Mouse (Mus musculus) cerebellum, adult 2 months (tissue): ENCODE data around the gene Ccdc124.

Experiments used
- CTCF ChIP-seq: fragments of 200-500 bp; IDR thresholded peaks from 2 replicates; pipeline ENCODE4 v1.5.1; 2011; ENCODE audit warnings: low read depth, mild to moderate bottlenecking, control low read depth, low read length, moderate library complexity, borderline replicate concordance; ENCODE audit not compliant: insufficient read depth
- POLR2A ChIP-seq: fragments of 200-500 bp; IDR thresholded peaks from 2 replicates; pipeline ENCODE4 v1.6.1; 2011; ENCODE audit warnings: low read length, control low read depth, borderline replicate concordance; ENCODE audit not compliant: insufficient read depth

DNA sequence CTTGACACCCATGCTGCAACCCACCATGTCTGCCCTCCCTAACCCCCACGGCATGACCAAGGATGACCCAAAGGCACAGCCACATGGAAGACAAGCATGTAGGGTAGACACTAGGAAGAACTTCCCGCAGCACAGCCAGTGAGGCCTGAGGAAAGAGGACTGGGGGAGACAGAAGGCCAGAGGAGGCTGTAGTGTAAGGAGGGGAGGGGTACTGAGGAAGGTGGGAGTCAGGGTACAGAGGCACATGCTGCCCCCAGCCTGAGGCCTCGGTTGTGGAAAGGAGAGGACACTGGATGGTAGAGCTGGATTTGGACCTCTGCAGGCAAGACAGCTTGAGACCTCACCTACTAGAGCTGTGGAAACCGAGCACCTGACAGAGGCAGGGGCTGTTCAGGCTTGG is 22.8 kb downstream of the Ccdc124 start:
- TF ChIP-seq POLR2A: no peak
- no peak for TF ChIP-seq CTCF
